Comparison of ENCODE assay signal across 9 mouse cellular contexts in genomic region chr7:112620322-112621179, GRCm38 (mm10). TPM values are rescaled to one million over a fixed set of nuclear protein-coding genes. Genes with fewer than 3 reads are reported as not detected.
DNase-seq lines count a peak whose midpoint lies in the region; ATAC-seq and TF ChIP-seq lines count a peak whose summit lies in the region.
"Had no signal": no experiment of that assay in that cellular context is flagged by ENCODE, and none has a peak within 500 bp of the region (broad histone marks: within the 10 kb centered on the region; RNA-seq: fewer than 3 reads in every experiment).

No protein-coding gene starts in this region.

- no peak for ATAC-seq in liver, postnatal 0 days
- no peak for ATAC-seq in liver, embryonic 11.5 days (replicated peaks; ENCODE audit: low FRiP score)
- 0 out of 2 replicates have a peak, but pooled peaks have one; percentile 32 for ATAC-seq in heart, embryonic 16.5 days (replicated peaks; ENCODE audit: extremely low read depth, insufficient read depth, low FRiP score)
- no peak for ATAC-seq in erythroid progenitor cell, adult 5-6 weeks (replicated peaks; ENCODE audit: low FRiP score, poor library complexity, severe bottlenecking)

- no peaks in the 10 kb centered on the region for H3K27me3 ChIP-seq in liver, postnatal 0 days (ENCODE audit: insufficient read depth, low read length)
- H3K27me3 ChIP-seq in liver, embryonic 11.5 days (replicated peaks; ENCODE audit: control insufficient read depth, insufficient read depth, low read length): no peaks in the 10 kb centered on the region
- H3K27me3 ChIP-seq in heart, embryonic 16.5 days (ENCODE audit: control insufficient read depth, insufficient read depth, low read length): no peaks in the 10 kb centered on the region

- no peaks in the 10 kb centered on the region for H3K4me1 ChIP-seq in liver, postnatal 0 days (ENCODE audit: insufficient read depth)
- H3K4me1 ChIP-seq in liver, embryonic 11.5 days (replicated peaks; ENCODE audit: control insufficient read depth, insufficient read depth, low read length): no peaks in the 10 kb centered on the region
- H3K4me1 ChIP-seq in heart, embryonic 16.5 days (ENCODE audit: control insufficient read depth, insufficient read depth, low read length): peaks cover 4% of the 10 kb centered on the region

- H3K4me2 ChIP-seq in liver, postnatal 0 days (ENCODE audit: low read depth, low read length): peak overlapping the region; percentile 51
- no peak overlapping the region for H3K4me2 ChIP-seq in liver, embryonic 11.5 days
- peak overlapping the region; percentile 41 for H3K4me2 ChIP-seq in heart, embryonic 16.5 days (ENCODE audit: low read depth, low read length)

- 63% methylated on average over 22 of the region's 22 CpGs for WGBS in liver, postnatal 0 days (ENCODE audit: insufficient replicate concordance)
- 70% methylated on average over 22 of the region's 22 CpGs for WGBS in liver, embryonic 11.5 days
- 66% methylated on average over 22 of the region's 22 CpGs for WGBS in heart, embryonic 16.5 days

- intact Hi-C loops in left cerebral cortex, postnatal 36 days (cut with DNase I): no loop called here

- TF ChIP-seq CTCF in liver, postnatal 0 days (IDR thresholded peaks at IDR 0.05; ENCODE audit: low read depth): no peak

- H3K9ac ChIP-seq in liver, postnatal 0 days (replicated peaks): no peak overlapping the region
- H3K9ac ChIP-seq in liver, embryonic 11.5 days (ENCODE audit: low read depth, low read length): no peak overlapping the region
- 0 out of 2 replicates have a peak overlapping the region, but pooled peaks have one; percentile 21 for H3K9ac ChIP-seq in heart, embryonic 16.5 days (ENCODE audit: low read length)

- H3K4me3 ChIP-seq in liver, postnatal 0 days (ENCODE audit: low read depth, low read length): peak overlapping the region; percentile 6; the same call in 1 of the 2 replicates
- H3K4me3 ChIP-seq in liver, embryonic 11.5 days (ENCODE audit: low read depth, low read length): no peak overlapping the region
- H3K4me3 ChIP-seq in heart, embryonic 16.5 days (ENCODE audit: low read length): peak overlapping the region; percentile 14; the same call in 1 of the 2 replicates
- H3K4me3 ChIP-seq: erythroblast, embryonic 14.5 days had no signal

- peak overlapping the region; percentile 12; the same call in 1 of the 2 replicates for H3K27ac ChIP-seq in liver, postnatal 0 days (ENCODE audit: low read depth)
- H3K27ac ChIP-seq in liver, embryonic 11.5 days (ENCODE audit: low read depth, low read length): no peak overlapping the region
- peak overlapping the region; percentile 34; the same call in 1 of the 2 replicates for H3K27ac ChIP-seq in heart, embryonic 16.5 days (ENCODE audit: low read length)

- DNase-seq in cerebellum, postnatal 14 days: peak; percentile 25 to 36
- DNase-seq in cerebellum, adult 11-12 months: no peak
- DNase-seq in liver, postnatal 0 days: no peak
- DNase-seq in liver, embryonic 11.5 days (ENCODE audit: low spot score): no peak
- peak; percentile 23 to 25 for DNase-seq in left cerebral cortex, postnatal 36 days (ENCODE audit: low spot score in 2 of 2)
- no peak for DNase-seq in adrenal gland, postnatal 14 days

- no peak for TF ChIP-seq EP300 in liver, postnatal 0 days (IDR thresholded peaks at IDR 0.05; ENCODE audit: low read depth)

- H3K9me3 ChIP-seq in liver, postnatal 0 days (ENCODE audit: low read length): no peaks in the 10 kb centered on the region
- no peaks in the 10 kb centered on the region for H3K9me3 ChIP-seq in liver, embryonic 11.5 days (ENCODE audit: control insufficient read depth, low read length)
- no peaks in the 10 kb centered on the region for H3K9me3 ChIP-seq in heart, embryonic 16.5 days (replicated peaks; ENCODE audit: control insufficient read depth, low read length)

- H3K36me3 ChIP-seq in liver, postnatal 0 days (replicated peaks; ENCODE audit: insufficient read depth, low read length): no peaks in the 10 kb centered on the region
- no peaks in the 10 kb centered on the region for H3K36me3 ChIP-seq in liver, embryonic 11.5 days (ENCODE audit: control insufficient read depth, insufficient read depth, low read length)
- H3K36me3 ChIP-seq in heart, embryonic 16.5 days (ENCODE audit: control insufficient read depth, insufficient read depth): no peaks in the 10 kb centered on the region

RNA-seq across cellular contexts. Expression of gene Tead1, which starts 58.6 kb away (rescaled TPM):
- 1.4 and 2.1 TPM in 2 replicates for polyA plus RNA-seq in liver, postnatal 0 days (2015; fragmentation: Nextera tagmentation; extraction: Ambion mirVana)
- polyA plus RNA-seq in liver, embryonic 11.5 days (2014; fragmentation: Nextera tagmentation; extraction: Ambion mirVana): 6.7 and 7.4 TPM in 2 replicates
- polyA plus RNA-seq in heart, embryonic 16.5 days (2015; fragmentation: Nextera tagmentation; extraction: Ambion mirVana): 19.4 and 24.8 TPM in 2 replicates
- 10 to 100 TPM; 12.6 to 15.8 TPM for total RNA-seq in left cerebral cortex, postnatal 36 days (2021)
- total RNA-seq in erythroid progenitor cell, adult 5-6 weeks (2015; ENCODE audit: low replicate concordance): not detected in 2 replicates
- not detected in 2 replicates for total RNA-seq in erythroid progenitor cell, adult 5-6 weeks (2017; ENCODE audit: low replicate concordance)
- total RNA-seq in adrenal gland, postnatal 14 days (2021): 73.3 and 106 TPM in 2 replicates
- polyA plus RNA-seq: erythroblast, embryonic 14.5 days had no signal

Comparison
In these comparisons a context has a peak if more than half of its experiments do, and no peak if none do; other contexts are left out.
1. DNase-seq: peak in cerebellum, postnatal 14 days (2 of 2) and left cerebral cortex, postnatal 36 days (2 of 2); none in cerebellum, adult 11-12 months (single experiment), liver, postnatal 0 days (single experiment), liver, embryonic 11.5 days (single experiment) and adrenal gland, postnatal 14 days (single experiment).
2. RNA of gene Tead1, which starts 58.6 kb away (total RNA-seq): 73.3 to 106 TPM in adrenal gland, postnatal 14 days and 12.6 to 15.8 TPM in left cerebral cortex, postnatal 36 days; not detected in erythroid progenitor cell, adult 5-6 weeks; every median in the first group is over 10 times any median in the second.